Mouse (Mus musculus) ES-E14 (cell line): Measurements from ENCODE around the gene Myo6. TPM values are rescaled to one million over a fixed set of nuclear protein-coding genes. Genes with fewer than 3 reads are reported as not detected.

Source experiments
- DNase-seq: peaks from one replicate; pipeline ENCODE4 v3.0.0-alpha.2; 2013; ENCODE audit warnings: low read depth, low spot score
- H3K27ac ChIP-seq: 2 replicates; pipeline ENCODE4 v1.5.1; 2012; ENCODE audit warnings: low read depth, mild to moderate bottlenecking, low read length, moderate library complexity, mixed read lengths; ENCODE audit not compliant: poor library complexity, insufficient read depth, severe bottlenecking
- H3K36me3 ChIP-seq: 2 replicates; pipeline ENCODE4 v1.6.1; 2012; ENCODE audit warnings: mild to moderate bottlenecking, low read length, moderate library complexity, mixed read lengths; ENCODE audit not compliant: control insufficient read depth, poor library complexity, insufficient read depth, severe bottlenecking
- H3K4me1 ChIP-seq, 2 experiments: fragments of 150-350 bp in 1 of 2; sonication (generic) in 1 of 2; 2 replicates each; pipeline ENCODE4 v1.6.1; 2012; ENCODE audit warnings: low read length in 2 of 2, mild to moderate bottlenecking in 1 of 2, mixed read lengths in 1 of 2; ENCODE audit not compliant: control insufficient read depth in 2 of 2, insufficient read depth in 2 of 2, poor library complexity in 1 of 2
- H3K4me3 ChIP-seq, 2 experiments: fragments of 150-350 bp in 1 of 2; sonication (generic) in 1 of 2; 2 replicates each; pipeline ENCODE4 v1.5.1; 2012; ENCODE audit warnings: low read length in 2 of 2, low read depth in 1 of 2, mild to moderate bottlenecking in 1 of 2, mixed read lengths in 1 of 2; ENCODE audit not compliant: insufficient read depth in 1 of 2, poor library complexity in 1 of 2, severe bottlenecking in 1 of 2
- H3K9ac ChIP-seq: 2 replicates; pipeline ENCODE4 v1.6.1; 2012; ENCODE audit warnings: low read depth, mild to moderate bottlenecking, low read length, mixed read lengths; ENCODE audit not compliant: poor library complexity, insufficient read depth, severe bottlenecking
- H3K9me3 ChIP-seq: fragments of 150-350 bp; sonication (generic); 2 replicates; pipeline ENCODE4 v1.6.1; 2012; ENCODE audit warnings: low read depth, mild to moderate bottlenecking, low read length; ENCODE audit not compliant: control insufficient read depth, insufficient read depth
- CHD2 ChIP-seq: IDR thresholded peaks from 2 replicates; pipeline ENCODE4 v1.6.1; 2014; ENCODE audit warnings: mild to moderate bottlenecking, low read depth, low read length, inconsistent platforms
- HCFC1 ChIP-seq: IDR thresholded peaks from 2 replicates; pipeline ENCODE4 v1.6.1; 2012; ENCODE audit warnings: low read length, inconsistent platforms, borderline replicate concordance; ENCODE audit not compliant: insufficient read depth
- MAFK ChIP-seq: IDR thresholded peaks from 2 replicates; pipeline ENCODE4 v1.6.1; 2014; ENCODE audit warnings: mild to moderate bottlenecking, low read depth, low read length, inconsistent platforms; ENCODE audit not compliant: insufficient read depth
- ZC3H11A ChIP-seq: IDR thresholded peaks from 2 replicates; pipeline ENCODE4 v1.6.1; 2012; ENCODE audit warnings: low read depth, mild to moderate bottlenecking, inconsistent platforms, low read length, borderline replicate concordance
- ZNF384 ChIP-seq: IDR thresholded peaks from 2 replicates; pipeline ENCODE4 v1.6.1; 2012; ENCODE audit warnings: low read depth, low read length, inconsistent platforms
- in situ Hi-C, 2 experiments: fragments of 600-800 bp; cut with MboI; formaldehyde crosslinking; loops; one replicate each; pipeline ENCODE4 v1.15.1; 2025; ENCODE audit warnings: low sequenced_read_pairs in 2 of 2, inconsistent platforms in 1 of 2; ENCODE audit not compliant: unreplicated experiment in 2 of 2
- total RNA-seq: library from RNA; depleted of rRNA; stranded (reverse); fragments of 300-350 nt; gene quantifications from 2 replicates; pipeline ENCODE4 v1.2.3, GENCODE M21; 2012

Myo6 gene
- total RNA-seq, 1 experiment: 9.0 TPM

- Histone ChIP-seq H3K9ac (no peak overlapping the region), H3K27ac (no peak overlapping the region), H3K4me3 (no peak overlapping the region), H3K36me3 (no peaks in the 10 kb centered on the region), H3K4me1 (no peaks in the 10 kb centered on the region), H3K9me3 (no peaks in the 10 kb centered on the region)
- no peak for DNase-seq
- in situ Hi-C loops: no loop called here
- TF ChIP-seq HCFC1: no peak
- TF ChIP-seq MAFK: no peak
- no peak for TF ChIP-seq ZC3H11A
- TF ChIP-seq CHD2: no peak
- TF ChIP-seq ZNF384: no peak
Measured at GRCm38 (mm10) chr9:80333466-80333865, 168.6 kb downstream of the Myo6 start.

GRCm38 (mm10) chr9:80333998-80334605 lies 169.3 kb downstream of the Myo6 start:
- no peak overlapping the region for H3K27ac ChIP-seq
- DNase-seq: no peak
- no peak overlapping the region for H3K9ac ChIP-seq
- H3K9me3 ChIP-seq: no peaks in the 10 kb centered on the region
- in situ Hi-C loops: no loop called here
- no peak overlapping the region for H3K4me3 ChIP-seq
- no peak for TF ChIP-seq CHD2
- TF ChIP-seq ZNF384: no peak
- no peak for TF ChIP-seq ZC3H11A
- TF ChIP-seq HCFC1: no peak
- no peak for TF ChIP-seq MAFK
- no peaks in the 10 kb centered on the region for H3K4me1 ChIP-seq
- H3K36me3 ChIP-seq: no peaks in the 10 kb centered on the region

GRCm38 (mm10) chr9:80335660-80336357 lies 171.0 kb downstream of the Myo6 start:
- DNase-seq: no peak
- H3K27ac ChIP-seq: no peak overlapping the region
- H3K9ac ChIP-seq: no peak overlapping the region
- no peaks in the 10 kb centered on the region for H3K36me3 ChIP-seq
- no peaks in the 10 kb centered on the region for H3K4me1 ChIP-seq
- no peaks in the 10 kb centered on the region for H3K9me3 ChIP-seq
- H3K4me3 ChIP-seq: no peak overlapping the region
- in situ Hi-C loops: no loop called here
- TF ChIP-seq CHD2 (no peak), ZC3H11A (no peak), ZNF384 (no peak), MAFK (no peak), HCFC1 (no peak)

GRCm38 (mm10) chr9:80338026-80338425 lies 173.2 kb downstream of the Myo6 start:
- Histone ChIP-seq H3K27ac (no peak overlapping the region), H3K4me3 (no peak overlapping the region), H3K9me3 (no peaks in the 10 kb centered on the region), H3K4me1 (no peaks in the 10 kb centered on the region), H3K36me3 (no peaks in the 10 kb centered on the region), H3K9ac (no peak overlapping the region)
- TF ChIP-seq MAFK (no peak), CHD2 (no peak), ZC3H11A (no peak), HCFC1 (no peak), ZNF384 (no peak)
- in situ Hi-C loops: no loop called here
- no peak for DNase-seq
